Mouse (Mus musculus) lung, embryonic 15.5 days (tissue): ENCODE data around the gene St3gal4. TPM values are rescaled to one million over a fixed set of nuclear protein-coding genes. Genes with fewer than 3 reads are reported as not detected.
"Not testable (repeated sequence)": the region's sequence is repeated elsewhere in the genome, so short reads cannot be mapped to it uniquely, and the experiment has no call there.

Experiments used
- ATAC-seq: fragments of 200-750 bp; cut with Nextera tagmentation; 2 replicates; pipeline ENCODE4 v1.8.0; 2017; ENCODE audit warnings: moderate number of reproducible peaks, borderline replicate concordance; ENCODE audit not compliant: low FRiP score, low TSS enrichment; ENCODE audit errors: extremely low read depth
- H3K27ac ChIP-seq: fragments of 300-500 bp; sonication (generic); 2 replicates; pipeline ENCODE4 v1.5.1; 2015; ENCODE audit warnings: moderate library complexity, mild to moderate bottlenecking, inconsistent platforms
- H3K27me3 ChIP-seq: fragments of 300-500 bp; sonication (generic); 2 replicates; pipeline ENCODE4 v1.6.1; 2015; ENCODE audit warnings: inconsistent platforms
- H3K36me3 ChIP-seq: fragments of 300-500 bp; sonication (generic); 2 replicates; pipeline ENCODE4 v1.6.1; 2015; ENCODE audit warnings: inconsistent platforms
- H3K4me1 ChIP-seq: fragments of 300-500 bp; sonication (generic); 2 replicates; pipeline ENCODE4 v1.6.1; 2015; ENCODE audit warnings: inconsistent platforms
- H3K4me2 ChIP-seq: fragments of 300-500 bp; sonication (generic); 2 replicates; pipeline ENCODE4 v1.6.1; 2015; ENCODE audit warnings: inconsistent platforms, mild to moderate bottlenecking, moderate library complexity
- H3K4me3 ChIP-seq: fragments of 300-500 bp; sonication (generic); 2 replicates; pipeline ENCODE4 v1.5.1; 2015; ENCODE audit warnings: mild to moderate bottlenecking, inconsistent platforms
- H3K9ac ChIP-seq: fragments of 300-500 bp; sonication (generic); 2 replicates; pipeline ENCODE4 v1.6.1; 2015; ENCODE audit warnings: inconsistent platforms
- H3K9me3 ChIP-seq: fragments of 300-500 bp; sonication (generic); 2 replicates; pipeline ENCODE4 v1.6.1; 2016; ENCODE audit warnings: inconsistent platforms
- WGBS: fragments of 180-500 bp; shearing (Covaris S2); methylation state at CpG from one replicate; pipeline ENCODE4 v1.1.7; 2015; 5-methylcytosine and 5-hydroxymethylcytosine counted together
- polyA plus RNA-seq: library from polyadenylated mRNA; unstranded; fragments of >200 nt; fragmentation: Nextera tagmentation; extraction: Ambion mirVana; gene quantifications from 2 replicates; pipeline ENCODE4 v1.2.1, GENCODE M21; 2015

The St3gal4 gene
- polyA plus RNA-seq, 1 experiment from 2014 or later = 37.4 TPM

DNA sequence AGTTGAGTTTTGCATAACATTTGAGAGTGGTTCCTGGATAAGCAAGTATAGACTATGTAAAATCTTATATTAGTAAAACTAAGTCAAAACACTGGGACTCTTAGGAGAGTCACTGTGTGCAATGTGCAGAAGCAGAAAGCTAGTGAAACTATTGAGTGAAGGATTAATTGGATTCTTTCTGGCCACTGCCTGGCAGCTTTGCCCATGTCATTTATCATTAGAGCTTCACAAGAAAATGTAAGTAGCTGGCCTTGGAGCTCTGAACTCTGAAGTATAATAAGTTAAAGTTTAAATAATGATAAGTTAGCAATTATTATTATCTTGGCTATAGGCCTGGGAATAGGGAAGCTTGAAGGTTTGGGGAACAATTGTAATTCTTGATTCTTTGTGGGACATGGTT is 29.8 kb upstream of the St3gal4 start:
- not testable (repeated sequence) for H3K4me1 ChIP-seq, H3K27me3 ChIP-seq, H3K4me2 ChIP-seq, H3K27ac ChIP-seq, H3K4me3 ChIP-seq, H3K9ac ChIP-seq, H3K36me3 ChIP-seq, ATAC-seq, H3K9me3 ChIP-seq

DNA sequence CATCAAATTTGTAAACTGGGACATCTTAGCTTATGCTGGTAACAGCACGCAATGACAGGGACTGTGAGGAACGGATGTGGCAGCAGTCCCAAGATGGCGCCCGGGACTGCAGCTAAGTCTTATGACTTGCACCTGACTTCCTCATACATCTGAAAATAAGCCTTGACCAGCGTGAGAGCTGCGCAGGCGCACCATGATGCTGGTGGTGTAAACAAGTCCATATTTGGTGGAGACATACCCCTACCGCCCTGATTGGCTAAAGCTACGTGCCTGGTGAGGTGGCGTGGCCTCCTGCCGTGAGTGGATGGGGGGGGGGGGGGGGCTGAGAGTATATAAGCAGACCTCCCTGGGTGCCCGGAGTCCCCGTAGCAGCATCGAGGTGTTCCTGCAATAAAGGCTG is 28.2 kb upstream of the St3gal4 start:
- not testable (repeated sequence) for H3K4me2 ChIP-seq, H3K9ac ChIP-seq, H3K27ac ChIP-seq, H3K9me3 ChIP-seq, H3K36me3 ChIP-seq, ATAC-seq, H3K4me3 ChIP-seq, H3K27me3 ChIP-seq, H3K4me1 ChIP-seq
- WGBS = 92% methylated on average over 14 of the region's 14 CpGs

DNA sequence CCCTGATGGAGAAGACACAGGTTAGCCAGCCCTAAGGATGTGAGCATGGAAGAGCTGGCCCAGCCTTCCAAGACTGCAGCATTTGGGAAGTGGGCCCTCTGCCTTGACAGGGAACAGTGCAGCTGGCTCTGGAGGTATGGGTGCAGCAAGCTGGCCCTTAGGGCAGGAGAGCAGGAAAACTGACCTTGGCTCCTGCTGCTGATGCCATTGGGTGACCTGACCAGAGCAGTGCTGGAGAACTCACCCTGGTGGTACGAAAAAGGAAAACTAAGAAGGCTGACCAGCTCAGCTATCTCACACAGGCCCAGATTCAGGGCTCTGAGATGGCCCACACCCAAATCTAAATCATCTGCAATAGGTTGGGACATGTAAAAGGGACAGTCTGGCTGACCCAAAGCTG is 26.8 kb upstream of the St3gal4 start:
- H3K4me2 ChIP-seq = no peak overlapping the region
- 62% methylated on average over 1 of the region's 1 CpGs for WGBS

DNA sequence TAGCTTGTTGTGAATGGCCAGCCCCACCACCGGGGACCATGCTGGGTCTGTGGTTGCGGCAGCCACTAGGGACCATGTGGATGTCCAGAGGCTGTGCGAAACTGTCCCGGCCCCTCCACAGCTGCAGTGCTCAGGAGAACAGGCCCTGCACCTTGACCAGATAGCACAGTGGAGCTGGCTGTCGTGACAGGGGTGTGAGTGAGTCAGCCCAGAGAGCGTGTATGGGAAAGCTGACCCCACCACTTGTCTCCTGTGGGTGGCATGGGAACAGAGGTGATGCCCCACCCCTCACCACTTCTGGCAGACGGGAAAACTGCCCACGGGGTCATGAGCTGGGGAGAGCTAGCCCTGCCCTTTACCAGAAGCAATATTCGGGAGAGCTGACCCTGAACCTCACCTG is 26.1 kb upstream of the St3gal4 start:
- ATAC-seq = no peak
- Histone ChIP-seq H3K27me3 (no peaks in the 10 kb centered on the region), H3K4me3 (no peak overlapping the region), H3K9ac (no peak overlapping the region), H3K4me2 (no peak overlapping the region), H3K27ac (no peak overlapping the region), H3K4me1 (no peaks in the 10 kb centered on the region), H3K36me3 (no peaks in the 10 kb centered on the region), H3K9me3 (no peaks in the 10 kb centered on the region)
- WGBS = 75% methylated on average over 9 of the region's 9 CpGs

More for the DNA sequence above, 26.8 kb upstream of the St3gal4 start:
- H3K27me3 ChIP-seq = no peaks in the 10 kb centered on the region
- no peaks in the 10 kb centered on the region for H3K4me1 ChIP-seq
- H3K27ac ChIP-seq = no peak overlapping the region
- H3K36me3 ChIP-seq = no peaks in the 10 kb centered on the region
- ATAC-seq = no peak
- no peaks in the 10 kb centered on the region for H3K9me3 ChIP-seq
- H3K4me3 ChIP-seq = no peak overlapping the region
- no peak overlapping the region for H3K9ac ChIP-seq

DNA sequence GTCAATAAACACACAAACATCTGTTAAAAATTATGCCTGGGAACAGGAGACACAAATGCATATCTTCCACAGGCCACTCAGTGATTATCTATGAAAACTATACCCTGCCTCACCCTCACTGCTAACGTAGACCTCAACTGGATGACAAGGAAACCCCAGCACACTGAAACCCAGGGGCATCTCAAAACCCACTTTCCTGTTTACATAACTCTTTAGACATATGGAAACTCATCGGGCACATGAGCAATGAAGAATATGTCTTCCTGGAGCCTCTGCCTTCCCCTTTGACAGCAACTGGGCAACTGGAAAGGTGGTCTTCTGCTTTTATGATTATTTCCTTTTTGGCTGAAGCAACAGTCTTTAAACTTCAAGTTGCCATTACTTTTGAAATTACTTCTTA is 23.2 kb upstream of the St3gal4 start:
- H3K4me1 ChIP-seq = no peaks in the 10 kb centered on the region
- no peak overlapping the region for H3K4me2 ChIP-seq
- H3K9ac ChIP-seq = no peak overlapping the region
- no peak overlapping the region for H3K4me3 ChIP-seq
- WGBS = 48% methylated on average over 2 of the region's 2 CpGs
- no peak overlapping the region for H3K27ac ChIP-seq
- ATAC-seq = no peak
- H3K36me3 ChIP-seq = no peaks in the 10 kb centered on the region
- no peaks in the 10 kb centered on the region for H3K27me3 ChIP-seq
- H3K9me3 ChIP-seq = no peaks in the 10 kb centered on the region

DNA sequence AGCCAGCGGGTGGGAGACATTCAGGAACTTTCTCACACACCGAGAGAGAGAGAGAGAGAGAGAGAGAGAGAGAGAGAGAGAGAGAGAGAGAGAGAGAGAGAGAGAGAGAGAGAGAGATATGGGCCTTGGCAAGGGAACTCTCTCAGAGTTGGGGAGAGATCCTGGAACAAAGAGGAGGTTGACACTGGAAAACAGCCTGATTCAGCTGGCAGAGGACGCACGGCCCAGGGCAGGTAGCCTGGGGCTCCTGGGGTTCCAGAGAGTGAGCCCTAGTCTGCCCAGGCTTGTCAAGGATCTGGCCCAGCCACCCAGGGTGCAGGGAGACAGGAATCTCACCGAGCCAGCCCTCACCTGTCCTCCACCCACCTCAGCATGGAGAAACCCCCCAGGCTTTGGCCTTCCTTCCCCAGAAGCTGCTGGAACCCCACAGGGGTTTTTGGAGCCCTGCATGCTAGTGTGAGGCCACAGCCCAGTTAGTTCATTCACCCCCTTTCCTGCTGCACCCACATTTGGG is 20.2 kb upstream of the St3gal4 start:
- ATAC-seq = no peak
- Histone ChIP-seq H3K4me3 (no peak overlapping the region), H3K9me3 (no peaks in the 10 kb centered on the region), H3K9ac (no peak overlapping the region), H3K27me3 (no peaks in the 10 kb centered on the region), H3K4me1 (0 out of 2 replicates have a peak, but pooled peaks cover 8% of the 10 kb centered on the region), H3K4me2 (no peak overlapping the region), H3K27ac (no peak overlapping the region), H3K36me3 (no peaks in the 10 kb centered on the region)
- WGBS = 69% methylated on average over 5 of the region's 5 CpGs

DNA sequence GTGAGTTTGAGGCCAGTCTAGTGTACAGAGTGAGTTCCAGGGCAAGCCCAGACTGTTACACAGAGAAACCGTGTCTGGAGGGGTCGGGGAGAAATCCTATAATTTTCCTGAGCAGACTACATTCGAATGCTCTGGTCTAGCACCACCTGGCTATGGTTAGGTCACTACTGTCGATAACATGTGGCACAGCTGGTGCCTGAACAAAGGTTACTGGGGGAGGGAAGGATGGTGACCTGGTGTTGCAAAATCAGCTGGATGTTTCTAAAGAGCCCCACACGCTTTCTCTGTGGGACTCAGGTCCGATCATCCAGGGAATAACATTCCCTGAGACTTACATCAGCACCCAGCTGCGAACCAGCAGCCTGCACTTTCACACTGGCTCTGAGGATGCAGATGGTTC is 19.0 kb upstream of the St3gal4 start:
- Histone ChIP-seq H3K4me1 (0 out of 2 replicates have a peak, but pooled peaks cover 8% of the 10 kb centered on the region), H3K27me3 (no peaks in the 10 kb centered on the region), H3K4me2 (no peak overlapping the region), H3K4me3 (no peak overlapping the region), H3K36me3 (no peaks in the 10 kb centered on the region), H3K27ac (no peak overlapping the region), H3K9me3 (no peaks in the 10 kb centered on the region), H3K9ac (no peak overlapping the region)
- ATAC-seq = no peak
- WGBS = 77% methylated on average over 7 of the region's 7 CpGs

DNA sequence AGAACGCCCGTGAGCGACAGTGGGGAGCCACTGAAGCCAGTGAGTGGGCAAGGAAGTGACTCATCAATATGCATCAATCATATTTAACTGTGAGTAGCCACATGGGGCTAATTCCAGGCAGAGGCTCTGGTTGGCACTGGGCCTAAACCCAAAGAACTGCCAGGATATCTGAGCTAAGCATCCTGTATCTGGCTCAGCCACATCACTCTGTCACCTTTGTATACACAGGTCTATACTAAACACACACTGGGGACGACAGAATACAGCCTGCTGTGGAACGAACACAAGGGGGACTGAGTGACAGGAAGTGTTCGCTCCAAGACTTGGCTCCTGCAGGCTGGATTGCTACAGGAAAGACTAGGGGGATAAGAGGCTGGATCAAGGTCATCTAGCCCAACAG is 16.5 kb upstream of the St3gal4 start:
- 44% methylated on average over 6 of the region's 6 CpGs for WGBS
- Histone ChIP-seq H3K9ac (no peak overlapping the region), H3K27ac (no peak overlapping the region; the same call in 1 of the 2 replicates), H3K4me1 (0 out of 2 replicates have a peak, but pooled peaks cover 8% of the 10 kb centered on the region), H3K4me3 (no peak overlapping the region), H3K36me3 (no peaks in the 10 kb centered on the region), H3K9me3 (no peaks in the 10 kb centered on the region), H3K27me3 (no peaks in the 10 kb centered on the region), H3K4me2 (no peak overlapping the region)
- ATAC-seq = 0 out of 2 replicates have a peak, but pooled peaks have one; percentile 8

DNA sequence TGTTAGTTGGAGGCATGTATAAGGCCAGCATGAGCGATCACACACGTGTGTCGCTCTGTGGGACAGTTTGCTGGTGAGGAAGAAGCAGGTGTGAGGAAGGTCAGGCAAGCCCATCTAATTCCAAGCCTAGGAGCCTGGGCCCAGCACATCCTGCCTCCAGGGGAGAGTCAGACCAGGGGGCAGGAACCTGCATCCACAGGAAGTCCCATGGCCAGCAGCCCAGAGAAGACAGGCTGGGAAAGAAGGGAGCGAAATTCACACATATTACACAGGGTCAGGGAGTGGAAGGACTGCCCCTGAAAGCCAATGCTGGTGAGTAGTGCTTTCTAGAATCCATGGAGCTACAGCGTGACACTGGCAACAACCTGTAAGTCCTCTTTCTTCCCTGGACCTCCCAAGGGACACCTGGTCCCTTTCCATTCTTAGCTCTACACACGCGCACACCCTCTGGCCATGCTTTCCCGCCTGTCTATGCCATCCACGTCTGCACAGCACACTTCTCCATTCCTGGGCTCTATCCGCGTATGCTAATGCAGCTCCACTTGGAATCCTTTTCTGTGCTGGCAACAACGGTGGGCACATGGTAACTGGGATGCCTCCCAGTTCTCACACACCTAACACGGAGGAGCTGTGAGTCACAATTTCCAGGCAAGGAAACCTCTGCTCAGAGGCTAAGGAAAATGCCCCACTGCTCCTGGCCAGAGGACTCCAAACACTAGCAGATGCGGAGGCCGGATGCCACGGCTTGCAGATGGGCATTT is 12.7 kb upstream of the St3gal4 start:
- no peaks in the 10 kb centered on the region for H3K27me3 ChIP-seq
- ATAC-seq = no peak
- peaks cover 23% of the 10 kb centered on the region for H3K4me1 ChIP-seq
- no peaks in the 10 kb centered on the region for H3K9me3 ChIP-seq
- H3K36me3 ChIP-seq = no peaks in the 10 kb centered on the region
- 80% methylated on average over 16 of the region's 16 CpGs for WGBS
- H3K4me3 ChIP-seq = no peak overlapping the region
- no peak overlapping the region for H3K9ac ChIP-seq
- no peak overlapping the region for H3K4me2 ChIP-seq
- H3K27ac ChIP-seq = no peak overlapping the region

DNA sequence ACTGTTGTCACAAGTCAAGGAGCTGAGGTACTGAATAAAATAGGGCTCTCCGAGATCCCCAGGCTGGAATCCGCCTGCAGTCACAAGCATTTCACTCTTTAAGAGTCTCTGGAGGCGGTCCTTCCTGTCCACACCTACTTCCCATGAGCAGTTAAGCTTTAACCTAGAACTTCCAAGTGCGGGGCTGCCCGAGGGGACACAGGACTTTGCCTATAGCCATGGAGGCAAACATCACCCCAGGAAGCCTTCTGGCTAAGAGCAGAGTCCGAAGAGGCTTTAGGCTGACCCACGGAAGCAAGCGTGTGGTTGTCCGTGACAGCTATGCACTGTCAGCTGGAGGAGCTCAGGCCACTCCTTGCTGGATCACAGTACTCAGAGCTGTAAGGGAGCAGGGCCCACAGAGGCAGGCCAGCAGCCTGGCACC is 9.9 kb upstream of the St3gal4 start:
- Histone ChIP-seq H3K9ac (no peak overlapping the region), H3K27ac (no peak overlapping the region; the same call in 1 of the 2 replicates), H3K36me3 (peaks cover 10% of the 10 kb centered on the region; the same call in 1 of the 2 replicates), H3K27me3 (no peaks in the 10 kb centered on the region), H3K4me2 (no peak overlapping the region), H3K4me3 (no peak overlapping the region), H3K9me3 (no peaks in the 10 kb centered on the region), H3K4me1 (peaks cover 21% of the 10 kb centered on the region)
- WGBS = 53% methylated on average over 9 of the region's 9 CpGs
- ATAC-seq = no peak

DNA sequence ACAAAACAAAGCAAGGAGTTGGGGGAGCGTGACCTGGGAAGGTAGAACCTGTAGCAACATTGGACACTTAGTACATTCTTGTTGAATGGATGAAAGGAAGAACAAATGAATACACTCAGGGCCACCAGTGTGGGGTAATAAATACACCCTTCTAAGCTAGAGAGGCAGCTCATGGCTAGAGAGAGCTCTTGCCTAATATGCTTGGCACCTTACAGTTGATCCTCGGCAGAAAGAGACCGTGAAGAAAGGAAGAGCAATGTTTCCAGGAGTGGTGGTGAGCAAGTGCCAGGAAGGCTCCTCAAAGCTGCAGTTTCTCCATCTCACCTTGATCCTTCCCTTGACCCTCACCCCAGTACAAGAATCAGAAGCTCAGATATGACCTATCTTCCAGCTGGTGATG is 9.5 kb upstream of the St3gal4 start:
- peaks cover 24% of the 10 kb centered on the region for H3K4me1 ChIP-seq
- H3K27me3 ChIP-seq = no peaks in the 10 kb centered on the region
- H3K9me3 ChIP-seq = no peaks in the 10 kb centered on the region
- no peak overlapping the region; the same call in 1 of the 2 replicates for H3K27ac ChIP-seq
- no peak overlapping the region for H3K4me2 ChIP-seq
- no peak for ATAC-seq
- H3K9ac ChIP-seq = no peak overlapping the region
- 78% methylated on average over 3 of the region's 3 CpGs for WGBS
- peaks cover 10% of the 10 kb centered on the region; the same call in 1 of the 2 replicates for H3K36me3 ChIP-seq
- no peak overlapping the region for H3K4me3 ChIP-seq

DNA sequence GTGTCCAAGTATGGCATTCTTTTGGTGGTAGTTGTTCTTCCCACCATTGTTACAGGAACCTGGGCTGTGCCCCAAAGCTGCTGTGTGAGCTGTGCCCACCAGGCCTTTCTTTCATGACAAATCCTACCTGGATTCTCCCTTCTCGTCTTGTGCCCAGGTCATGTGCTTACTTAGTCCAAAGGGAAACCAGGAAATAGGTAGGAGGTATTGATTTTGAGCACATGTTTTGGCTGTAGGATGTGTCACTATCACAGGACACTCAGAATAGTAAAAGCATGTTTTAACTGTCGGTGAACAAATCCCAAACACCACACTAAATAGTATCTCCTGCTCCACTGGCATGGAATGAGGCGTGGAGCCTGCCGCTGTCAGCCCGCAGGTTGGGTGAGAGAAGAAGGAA is 8.5 kb upstream of the St3gal4 start:
- Histone ChIP-seq H3K27me3 (no peaks in the 10 kb centered on the region), H3K4me3 (no peak overlapping the region), H3K4me2 (no peak overlapping the region), H3K27ac (peak overlapping the region; percentile 67), H3K4me1 (peaks cover 27% of the 10 kb centered on the region), H3K9ac (no peak overlapping the region), H3K36me3 (peaks cover 10% of the 10 kb centered on the region; the same call in 1 of the 2 replicates), H3K9me3 (no peaks in the 10 kb centered on the region)
- WGBS = 93% methylated on average over 5 of the region's 5 CpGs
- no peak for ATAC-seq
